Mouse (Mus musculus) heart, embryonic 13.5 days (tissue): ENCODE results near the gene Alpl. TPM values are rescaled to one million over a fixed set of nuclear protein-coding genes. Genes with fewer than 3 reads are reported as not detected.
A peak's percentile ranks its signal among the peaks of the same experiment; 100 is the strongest.

Experiments
- ATAC-seq: fragments of 200-750 bp; cut with Nextera tagmentation; 2 replicates; pipeline ENCODE4 v1.8.0; 2017; ENCODE audit warnings: moderate TSS enrichment; ENCODE audit not compliant: insufficient number of reproducible peaks, low FRiP score, low TSS enrichment; ENCODE audit errors: extremely low read depth
- H3K27ac ChIP-seq: fragments of 300-500 bp; sonication (generic); replicated peaks from 2 replicates; pipeline ENCODE4 v1.5.1; 2015; ENCODE audit warnings: moderate library complexity, mild to moderate bottlenecking, inconsistent platforms
- H3K27me3 ChIP-seq: fragments of 300-500 bp; sonication (generic); replicated peaks from 2 replicates; pipeline ENCODE4 v1.6.1; 2015; ENCODE audit warnings: mild to moderate bottlenecking, inconsistent platforms
- H3K36me3 ChIP-seq: fragments of 300-500 bp; sonication (generic); 2 replicates; pipeline ENCODE4 v1.6.1; 2015; ENCODE audit warnings: mild to moderate bottlenecking, inconsistent platforms
- H3K4me1 ChIP-seq: fragments of 300-500 bp; sonication (generic); 2 replicates; pipeline ENCODE4 v1.6.1; 2015; ENCODE audit warnings: inconsistent platforms
- H3K4me2 ChIP-seq: fragments of 300-500 bp; sonication (generic); 2 replicates; pipeline ENCODE4 v1.6.1; 2015; ENCODE audit warnings: inconsistent platforms, mild to moderate bottlenecking, moderate library complexity
- H3K4me3 ChIP-seq: fragments of 300-500 bp; sonication (generic); 2 replicates; pipeline ENCODE4 v1.5.1; 2015; ENCODE audit warnings: moderate library complexity, mild to moderate bottlenecking, inconsistent platforms
- H3K9ac ChIP-seq: fragments of 300-500 bp; sonication (generic); 2 replicates; pipeline ENCODE4 v1.6.1; 2015; ENCODE audit warnings: inconsistent platforms, mild to moderate bottlenecking, moderate library complexity
- H3K9me3 ChIP-seq: fragments of 300-500 bp; sonication (generic); 2 replicates; pipeline ENCODE4 v1.6.1; 2016; ENCODE audit warnings: inconsistent platforms
- WGBS: fragments of 180-500 bp; shearing (Covaris S2); methylation state at CpG from one replicate; pipeline ENCODE4 v1.1.7; 2015; ENCODE audit warnings: mixed read lengths; 5-methylcytosine and 5-hydroxymethylcytosine counted together
- polyA plus RNA-seq: library from polyadenylated mRNA; unstranded; fragments of >200 nt; fragmentation: Nextera tagmentation; extraction: Ambion mirVana; gene quantifications from 2 replicates; pipeline ENCODE4 v1.2.1, GENCODE M21; 2015

Alpl gene
- polyA plus RNA-seq, 1 experiment from 2014 or later, result 3.3 TPM

GRCm38 (mm10) chr4:137736220-137736701 is 59.9 kb downstream of the Alpl start:
- Histone ChIP-seq H3K27me3 (peaks cover 59% of the 10 kb centered on the region), H3K36me3 (no peaks in the 10 kb centered on the region), H3K27ac (no peak overlapping the region), H3K9me3 (no peaks in the 10 kb centered on the region), H3K9ac (no peak overlapping the region), H3K4me3 (no peak overlapping the region), H3K4me1 (peaks cover 10% of the 10 kb centered on the region; the same call in 1 of the 2 replicates), H3K4me2 (no peak overlapping the region)
- ATAC-seq, result no peak
- 50% methylated on average over 11 of the region's 11 CpGs for WGBS

DNA sequence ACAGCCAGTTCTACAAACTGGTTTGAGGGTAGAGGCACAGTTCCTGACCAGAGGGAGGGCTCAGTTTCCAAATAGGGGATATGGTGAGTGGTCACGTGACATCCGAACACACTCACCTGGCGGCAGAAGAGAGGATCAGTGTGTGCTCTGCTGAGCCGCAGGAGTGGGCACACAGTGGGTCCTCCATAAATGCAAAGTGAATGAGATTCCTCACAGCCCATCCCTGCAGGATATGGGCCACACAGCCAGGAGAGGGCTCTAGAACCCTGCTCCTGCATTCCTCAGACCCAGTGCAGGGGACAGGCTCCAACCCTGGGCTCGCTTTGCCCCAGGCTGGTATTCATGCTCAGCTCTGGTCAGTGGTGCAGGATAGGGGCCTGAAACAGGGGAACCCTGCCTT is 62.7 kb downstream of the Alpl start:
- Histone ChIP-seq H3K27ac (no peak overlapping the region), H3K4me3 (no peak overlapping the region), H3K9ac (no peak overlapping the region), H3K36me3 (no peaks in the 10 kb centered on the region), H3K4me2 (no peak overlapping the region), H3K9me3 (no peaks in the 10 kb centered on the region), H3K27me3 (peaks cover 72% of the 10 kb centered on the region), H3K4me1 (peaks cover 13% of the 10 kb centered on the region)
- WGBS, result 70% methylated on average over 5 of the region's 5 CpGs
- ATAC-seq, result no peak

GRCm38 (mm10) chr4:137732962-137733361 is 63.2 kb downstream of the Alpl start:
- no peak for ATAC-seq
- 77% methylated on average over 3 of the region's 3 CpGs for WGBS
- H3K9ac ChIP-seq, result no peak overlapping the region
- peaks cover 74% of the 10 kb centered on the region for H3K27me3 ChIP-seq
- H3K4me3 ChIP-seq, result no peak overlapping the region
- H3K4me1 ChIP-seq, result peaks cover 18% of the 10 kb centered on the region
- no peaks in the 10 kb centered on the region for H3K36me3 ChIP-seq
- no peaks in the 10 kb centered on the region for H3K9me3 ChIP-seq
- no peak overlapping the region for H3K4me2 ChIP-seq
- H3K27ac ChIP-seq, result no peak overlapping the region

DNA sequence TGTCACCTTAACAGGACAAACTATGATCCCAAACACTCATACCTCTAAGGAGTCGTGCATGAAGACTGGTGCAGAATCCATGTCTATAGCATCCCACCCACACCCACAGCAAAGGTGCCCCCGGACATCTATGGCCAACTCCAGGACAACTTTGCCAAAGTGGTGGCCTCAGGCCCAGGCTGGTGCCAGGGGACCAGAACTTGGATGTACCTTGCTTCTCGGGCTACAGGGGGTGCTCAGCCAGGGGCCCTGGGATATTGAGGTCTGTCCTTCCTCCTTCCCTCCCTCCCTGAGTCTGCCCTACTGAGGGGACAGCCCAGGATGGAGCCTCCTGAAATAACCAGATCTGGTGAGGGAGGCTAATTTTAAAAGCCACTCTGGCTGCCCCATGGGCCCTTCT is 63.8 kb downstream of the Alpl start:
- Histone ChIP-seq H3K36me3 (no peaks in the 10 kb centered on the region), H3K4me1 (peaks cover 22% of the 10 kb centered on the region), H3K4me3 (no peak overlapping the region), H3K4me2 (no peak overlapping the region), H3K9me3 (no peaks in the 10 kb centered on the region), H3K9ac (no peak overlapping the region), H3K27me3 (peaks cover 77% of the 10 kb centered on the region), H3K27ac (no peak overlapping the region)
- 66% methylated on average over 3 of the region's 3 CpGs for WGBS
- no peak for ATAC-seq

- Histone ChIP-seq H3K4me3 (no peak overlapping the region), H3K4me1 (peaks cover 22% of the 10 kb centered on the region), H3K27ac (no peak overlapping the region), H3K4me2 (no peak overlapping the region), H3K36me3 (no peaks in the 10 kb centered on the region), H3K9ac (no peak overlapping the region), H3K9me3 (no peaks in the 10 kb centered on the region), H3K27me3 (peaks cover 78% of the 10 kb centered on the region)
- no peak for ATAC-seq
- 67% methylated on average over 10 of the region's 10 CpGs for WGBS
Observed at GRCm38 (mm10) chr4:137731891-137732290, 64.3 kb downstream of the Alpl start.

GRCm38 (mm10) chr4:137730757-137731156 is 65.4 kb downstream of the Alpl start:
- 76% methylated on average over 8 of the region's 8 CpGs for WGBS
- ATAC-seq, result no peak

GRCm38 (mm10) chr4:137730134-137730533 is 66.0 kb downstream of the Alpl start:
- ATAC-seq, result no peak
- Histone ChIP-seq H3K27ac (no peak overlapping the region), H3K4me3 (no peak overlapping the region), H3K9ac (no peak overlapping the region), H3K27me3 (peaks cover 85% of the 10 kb centered on the region), H3K4me1 (peaks cover 16% of the 10 kb centered on the region), H3K4me2 (no peak overlapping the region), H3K9me3 (no peaks in the 10 kb centered on the region), H3K36me3 (no peaks in the 10 kb centered on the region)
- 21% methylated on average over 3 of the region's 3 CpGs for WGBS

More at GRCm38 (mm10) chr4:137730757-137731156, 65.4 kb downstream of the Alpl start:
- no peaks in the 10 kb centered on the region for H3K36me3 ChIP-seq
- H3K4me3 ChIP-seq, result no peak overlapping the region
- no peak overlapping the region for H3K9ac ChIP-seq
- peaks cover 16% of the 10 kb centered on the region for H3K4me1 ChIP-seq
- no peak overlapping the region for H3K4me2 ChIP-seq
- H3K9me3 ChIP-seq, result no peaks in the 10 kb centered on the region
- peaks cover 83% of the 10 kb centered on the region for H3K27me3 ChIP-seq
- no peak overlapping the region for H3K27ac ChIP-seq

GRCm38 (mm10) chr4:137729155-137729855 is 66.9 kb downstream of the Alpl start:
- H3K4me2 ChIP-seq, result peak overlapping the region; percentile 36
- H3K9ac ChIP-seq, result no peak overlapping the region
- H3K27me3 ChIP-seq, result peaks cover 88% of the 10 kb centered on the region
- peak overlapping the region; percentile 2 for H3K4me3 ChIP-seq
- H3K27ac ChIP-seq, result no peak overlapping the region
- H3K36me3 ChIP-seq, result no peaks in the 10 kb centered on the region
- 25% methylated on average over 24 of the region's 24 CpGs for WGBS
- ATAC-seq, result no peak
- H3K4me1 ChIP-seq, result peaks cover 18% of the 10 kb centered on the region
- no peaks in the 10 kb centered on the region for H3K9me3 ChIP-seq

GRCm38 (mm10) chr4:137728399-137729154 is 67.6 kb downstream of the Alpl start:
- Histone ChIP-seq H3K4me3 (peak overlapping the region; percentile 2), H3K9me3 (no peaks in the 10 kb centered on the region), H3K27me3 (peaks cover 92% of the 10 kb centered on the region), H3K27ac (no peak overlapping the region), H3K4me2 (peak overlapping the region; percentile 36), H3K9ac (no peak overlapping the region), H3K4me1 (peaks cover 25% of the 10 kb centered on the region), H3K36me3 (no peaks in the 10 kb centered on the region)
- WGBS, result 7% methylated on average over 17 of the region's 17 CpGs
- no peak for ATAC-seq

DNA sequence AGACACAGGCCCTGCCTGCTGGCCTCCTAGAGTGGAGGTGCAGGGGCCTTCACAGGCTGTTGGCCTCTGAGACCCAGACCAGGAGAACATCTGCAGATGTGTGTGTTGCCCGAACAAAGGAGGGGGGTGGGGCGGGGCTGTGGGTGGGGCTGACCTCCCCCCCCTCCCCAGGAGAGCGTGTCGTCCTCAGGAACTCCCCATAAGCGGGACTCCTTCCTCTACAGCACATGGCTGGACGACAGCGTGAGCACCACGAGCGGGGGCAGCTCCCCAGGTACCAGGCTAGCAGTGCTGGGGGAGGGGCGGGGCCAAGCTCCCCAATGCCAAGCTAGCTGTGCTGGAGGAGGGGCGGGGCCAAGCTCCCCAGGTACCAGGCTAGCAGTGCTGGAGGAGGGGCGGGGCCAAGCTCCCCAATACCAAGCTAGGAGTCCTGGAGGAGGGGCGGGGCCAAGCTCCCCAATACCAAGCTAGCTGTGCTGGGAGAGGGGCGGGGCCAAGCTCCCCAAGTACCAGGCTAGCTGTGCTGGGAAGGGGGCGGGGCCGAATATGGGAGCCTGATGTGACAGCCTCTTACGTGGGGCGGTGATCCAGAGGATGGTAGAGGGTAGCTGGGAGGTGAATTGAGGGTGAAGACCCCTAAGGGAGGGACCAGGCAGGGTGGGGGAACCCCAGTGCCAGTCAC is 68.5 kb downstream of the Alpl start:
- no peak overlapping the region for H3K4me2 ChIP-seq
- H3K4me1 ChIP-seq, result peaks cover 25% of the 10 kb centered on the region
- H3K9ac ChIP-seq, result no peak overlapping the region
- H3K9me3 ChIP-seq, result no peaks in the 10 kb centered on the region
- peak; percentile 32 for ATAC-seq
- 9% methylated on average over 18 of the region's 18 CpGs for WGBS
- no peaks in the 10 kb centered on the region for H3K36me3 ChIP-seq
- no peak overlapping the region for H3K27ac ChIP-seq
- no peak overlapping the region for H3K4me3 ChIP-seq
- peaks cover 92% of the 10 kb centered on the region for H3K27me3 ChIP-seq

- Histone ChIP-seq H3K4me3 (no peak overlapping the region), H3K9me3 (no peaks in the 10 kb centered on the region), H3K27me3 (peaks cover 92% of the 10 kb centered on the region), H3K9ac (no peak overlapping the region), H3K4me1 (peaks cover 25% of the 10 kb centered on the region), H3K4me2 (no peak overlapping the region), H3K36me3 (no peaks in the 10 kb centered on the region), H3K27ac (no peak overlapping the region)
- ATAC-seq, result no peak
- WGBS, result 76% methylated on average over 18 of the region's 18 CpGs
Observed at GRCm38 (mm10) chr4:137726739-137727505, 69.3 kb downstream of the Alpl start.
